In the genomic region with DNA sequence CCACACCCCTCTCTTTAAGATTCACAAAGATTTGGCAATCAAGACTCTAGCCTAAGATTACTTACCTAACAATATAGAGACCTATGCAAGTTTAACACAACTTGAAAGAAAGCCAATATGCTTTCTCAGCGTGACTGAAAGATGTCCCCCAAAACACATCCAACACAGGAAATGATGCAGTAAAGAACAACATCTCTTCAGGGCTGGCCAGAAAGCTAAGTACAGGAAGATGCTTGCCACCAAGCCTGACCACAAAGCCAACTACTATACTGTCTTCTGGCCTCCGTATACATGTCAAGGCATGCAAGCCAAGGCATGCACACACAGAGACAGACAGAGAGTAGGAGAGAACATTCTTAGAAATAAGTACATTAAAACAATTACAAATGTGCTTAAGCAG, we compare ENCODE assay signal across 9 mouse cellular contexts. TPM values are rescaled to one million over a fixed set of nuclear protein-coding genes. Genes with fewer than 3 reads are reported as not detected.
DNase-seq lines count a peak whose midpoint lies in the region; ATAC-seq lines count a peak whose summit lies in the region.
"Had no signal": no experiment of that assay in that cellular context is flagged by ENCODE, and none has a peak within 500 bp of the region (broad histone marks: within the 10 kb centered on the region; RNA-seq: fewer than 3 reads in every experiment).

No protein-coding gene starts in this region.

- intact Hi-C loops in heart, postnatal 14 days (cut with DNase I): loop anchor here (5.0 kb wide), 1 partner anchor 36 kb away; the partner anchor contains the start of gene Clasp2

- H3K27ac ChIP-seq in heart, embryonic 11.5 days (ENCODE audit: low read depth, low read length): no peak overlapping the region
- H3K27ac ChIP-seq in forebrain, embryonic 15.5 days (replicated peaks): no peak overlapping the region
- peak overlapping the region; percentile 41 for H3K27ac ChIP-seq in macrophage

- H3K27me3 ChIP-seq in heart, embryonic 11.5 days (ENCODE audit: control insufficient read depth, insufficient read depth, low read length): no peaks in the 10 kb centered on the region
- no peaks in the 10 kb centered on the region for H3K27me3 ChIP-seq in forebrain, embryonic 15.5 days

- H3K4me3 ChIP-seq in heart, embryonic 11.5 days (ENCODE audit: low read depth, low read length): peak overlapping the region; percentile 70
- H3K4me3 ChIP-seq in forebrain, embryonic 15.5 days: 0 out of 2 replicates have a peak overlapping the region, but pooled peaks have one; percentile 87
- peak overlapping the region; percentile 83 for H3K4me3 ChIP-seq in macrophage (ENCODE audit: inconsistent target)

- 66% methylated on average over 2 of the region's 2 CpGs for WGBS in heart, embryonic 11.5 days (ENCODE audit: insufficient replicate concordance)
- 88% methylated on average over 2 of the region's 2 CpGs for WGBS in forebrain, embryonic 15.5 days
- 0% methylated on average over 2 of the region's 2 CpGs for WGBS in macrophage (ENCODE audit: missing documents)

- H3K36me3 ChIP-seq in heart, embryonic 11.5 days (ENCODE audit: control insufficient read depth, insufficient read depth, low read length): no peaks in the 10 kb centered on the region
- H3K36me3 ChIP-seq in forebrain, embryonic 15.5 days: no peaks in the 10 kb centered on the region
- no peaks in the 10 kb centered on the region for H3K36me3 ChIP-seq in macrophage (ENCODE audit: inconsistent target)

- no peak for ATAC-seq in heart, embryonic 11.5 days (replicated peaks; ENCODE audit: insufficient number of reproducible peaks, low FRiP score, low TSS enrichment)
- ATAC-seq in forebrain, embryonic 15.5 days (replicated peaks): no peak

- H3K4me1 ChIP-seq in heart, embryonic 11.5 days (ENCODE audit: control insufficient read depth, insufficient read depth, low read length): peaks cover 28% of the 10 kb centered on the region
- peaks cover 28% of the 10 kb centered on the region for H3K4me1 ChIP-seq in forebrain, embryonic 15.5 days

- H3K79me2 ChIP-seq in macrophage (ENCODE audit: inconsistent target): peaks cover 71% of the 10 kb centered on the region

- H3K9ac ChIP-seq in heart, embryonic 11.5 days (ENCODE audit: low read depth, low read length): no peak overlapping the region
- peak overlapping the region; percentile 11; the same call in 1 of the 2 replicates for H3K9ac ChIP-seq in forebrain, embryonic 15.5 days (replicated peaks)

- H3K4me2 ChIP-seq in heart, embryonic 11.5 days: peak overlapping the region; percentile 84
- peak overlapping the region; percentile 62 for H3K4me2 ChIP-seq in forebrain, embryonic 15.5 days (replicated peaks)

- H3K9me3 ChIP-seq in heart, embryonic 11.5 days (replicated peaks; ENCODE audit: control insufficient read depth, low read length): no peaks in the 10 kb centered on the region
- no peaks in the 10 kb centered on the region for H3K9me3 ChIP-seq in forebrain, embryonic 15.5 days

- no peak for DNase-seq in heart, postnatal 14 days
- DNase-seq in CD4-positive, CD25-positive, alpha-beta regulatory T cell, adult 2 months (ENCODE audit: low read depth, low spot score): peak; percentile 39
- no peak for DNase-seq in urinary bladder, postnatal 4 days (ENCODE audit: low spot score in 2 of 2)
- no peak for DNase-seq in spleen, adult 18-20 months
- DNase-seq in cerebellum, postnatal 36 days: no peak
- DNase-seq: layer of hippocampus, postnatal 36 days had no signal

RNA-seq across cellular contexts. Expression of gene Pdcd6ip, which starts 2.0 kb away (rescaled TPM):
- 63.3 and 75.2 TPM in 2 replicates for polyA plus RNA-seq in heart, embryonic 11.5 days (2014; fragmentation: Nextera tagmentation; extraction: Ambion mirVana)
- 10 to 100 TPM; 66.6 to 68.6 TPM for total RNA-seq in heart, postnatal 14 days (2021)
- 41.5 and 41.9 TPM in 2 replicates for polyA plus RNA-seq in forebrain, embryonic 15.5 days (2015; fragmentation: Nextera tagmentation; extraction: Ambion mirVana)
- 100 to 1,000 TPM; 190 to 346 (median 244) TPM for total RNA-seq in macrophage (2018; cell fraction: chromatin; rRNA removed)
- total RNA-seq in macrophage (2018; cell fraction: cytosol; rRNA removed): 100 to 1,000 TPM; 105 to 139 (median 124) TPM
- 100 to 1,000 TPM; 137 to 258 (median 173) TPM for total RNA-seq in macrophage (2018; cell fraction: nucleus; rRNA removed)
- 112 to 173 TPM (median 131 TPM) in 3 replicates for polyA plus RNA-seq in macrophage (2018)

RNA-seq across cellular contexts. Expression of gene Clasp2, which starts 35.2 kb away (rescaled TPM):
- polyA plus RNA-seq in heart, embryonic 11.5 days (2014; fragmentation: Nextera tagmentation; extraction: Ambion mirVana): 25.3 and 25.8 TPM in 2 replicates
- 10 to 100 TPM; 49.1 to 50.3 TPM for total RNA-seq in heart, postnatal 14 days (2021)
- 122 and 123 TPM in 2 replicates for polyA plus RNA-seq in forebrain, embryonic 15.5 days (2015; fragmentation: Nextera tagmentation; extraction: Ambion mirVana)
- total RNA-seq in macrophage (2018; cell fraction: chromatin; rRNA removed): 100 to 1,000 TPM in 25 of 26 experiments, 10 to 100 TPM in 1; 93.4 to 193 (median 164) TPM
- total RNA-seq in macrophage (2018; cell fraction: cytosol; rRNA removed): 10 to 100 TPM; 21.3 to 53.2 (median 37.1) TPM
- total RNA-seq in macrophage (2018; cell fraction: nucleus; rRNA removed): 100 to 1,000 TPM in 9 of 26 experiments, 10 to 100 TPM in 17; 55.4 to 150 (median 83.9) TPM
- polyA plus RNA-seq in macrophage (2018): 18.4 to 27.9 TPM (median 23.3 TPM) in 3 replicates
